Mouse (Mus musculus) central nervous system, embryonic 11.5 days (tissue): ENCODE results near the gene Dmkn. TPM values are rescaled to one million over a fixed set of nuclear protein-coding genes. Genes with fewer than 3 reads are reported as not detected.

ENCODE experiments used
- polyA plus RNA-seq: library from polyadenylated mRNA; depleted of rRNA; stranded (reverse); fragments of >200 nt; gene quantifications from 2 replicates; pipeline ENCODE4 v1.2.3, GENCODE M21; 2012; rRNA removed

The Dmkn gene
- polyA plus RNA-seq = 0.06 and 0.15 TPM in 2 replicates

GRCm38 (mm10) chr7:30763456-30763855 lies at the start of gene Dmkn:
Gene Dmkn (plus strand): TSS chr7:30763756.

GRCm38 (mm10) chr7:30729396-30730063 lies 34.0 kb upstream of the Dmkn start, which contains the start of gene Tmem147:
Gene Tmem147 (minus strand): TSS chr7:30729540.

GRCm38 (mm10) chr7:30743617-30744016 lies 19.9 kb upstream of the Dmkn start, which contains the start of gene Gapdhs:
Gene Gapdhs (minus strand): TSS chr7:30743681.

GRCm38 (mm10) chr7:30751086-30751669 lies 12.4 kb upstream of the Dmkn start, which contains the start of gene Sbsn:
Gene Sbsn (plus strand): TSS chr7:30751471.

GRCm38 (mm10) chr7:30787377-30788022 lies 23.9 kb downstream of the Dmkn start, which contains the start of gene Krtdap:
Gene Krtdap (plus strand): TSS chr7:30787896.

GRCm38 (mm10) chr7:30823675-30824074 lies 60.1 kb downstream of the Dmkn start, which contains the start of gene Ffar2:
Gene Ffar2 (minus strand): TSS chr7:30823775.

Other genes with a start within 250 kb of the Dmkn start
- gene Arhgap33, start 228.7 kb upstream of the Dmkn start, polyA plus RNA-seq = 102 and 119 TPM in 2 replicates
- 6.4 and 6.8 TPM in 2 replicates for gene Hspb6, start 211.6 kb upstream of the Dmkn start, polyA plus RNA-seq
- gene Proser3, start 211.5 kb upstream of the Dmkn start, polyA plus RNA-seq = 22.3 and 28.9 TPM in 2 replicates
- 35.8 and 38.5 TPM in 2 replicates for gene Lin37, start 203.9 kb upstream of the Dmkn start, polyA plus RNA-seq
- 57.5 and 77.8 TPM in 2 replicates for gene U2af1l4, start 200.5 kb upstream of the Dmkn start, polyA plus RNA-seq
- 5.6 and 6.0 TPM in 2 replicates for gene Gm49396, start 200.4 kb upstream of the Dmkn start, polyA plus RNA-seq
- gene Psenen, start 200.1 kb upstream of the Dmkn start, polyA plus RNA-seq = 98.4 and 114 TPM in 2 replicates
- gene Igflr1, start 198.3 kb upstream of the Dmkn start, polyA plus RNA-seq = 5.5 and 9.1 TPM in 2 replicates
- 55.4 and 66.3 TPM in 2 replicates for gene Kmt2b, start 175.0 kb upstream of the Dmkn start, polyA plus RNA-seq
- gene Zbtb32, start 164.8 kb upstream of the Dmkn start, polyA plus RNA-seq = 0.20 and 0.45 TPM in 2 replicates
- 1.9 and 4.0 TPM in 2 replicates for gene Upk1a, start 150.9 kb upstream of the Dmkn start, polyA plus RNA-seq
- 789 and 842 TPM in 2 replicates for gene Cox6b1, start 137.6 kb upstream of the Dmkn start, polyA plus RNA-seq
- 0.07 and 0.18 TPM in 2 replicates for gene Etv2, start 127.9 kb upstream of the Dmkn start, polyA plus RNA-seq
- gene Rbm42, start 113.4 kb upstream of the Dmkn start, polyA plus RNA-seq = 68.3 and 129 TPM in 2 replicates
- gene Haus5, start 98.8 kb upstream of the Dmkn start, polyA plus RNA-seq = 50.6 and 72.4 TPM in 2 replicates
- gene Pmis2, start 92.2 kb upstream of the Dmkn start, polyA plus RNA-seq = not detected in 2 replicates
- not detected in 2 replicates for gene 2200002J24Rik, start 64.8 kb upstream of the Dmkn start, polyA plus RNA-seq
- gene Atp4a, start 51.5 kb upstream of the Dmkn start, polyA plus RNA-seq = 0.70 and 1.3 TPM in 2 replicates
- gene Tmem147, start 34.2 kb upstream of the Dmkn start, polyA plus RNA-seq = 66.3 and 120 TPM in 2 replicates
- gene Gapdhs, start 20.1 kb upstream of the Dmkn start, polyA plus RNA-seq = 0.16 TPM in 1 of 2 replicates, not detected in the other
- gene Sbsn, start 12.3 kb upstream of the Dmkn start, polyA plus RNA-seq = 5.4 and 6.3 TPM in 2 replicates
- gene Krtdap, start 24.1 kb downstream of the Dmkn start, polyA plus RNA-seq = not detected in 2 replicates
- gene Ffar2, start 60.0 kb downstream of the Dmkn start, polyA plus RNA-seq = 0.05 and 0.21 TPM in 2 replicates
- 0.05 TPM in 1 of 2 replicates, not detected in the other for gene Ffar3, start 92.4 kb downstream of the Dmkn start, polyA plus RNA-seq
- gene Ffar1, start 97.8 kb downstream of the Dmkn start, polyA plus RNA-seq = 0.02 TPM in 1 of 2 replicates, not detected in the other
- gene Cd22, start 116.6 kb downstream of the Dmkn start, polyA plus RNA-seq = 0.01 and 0.05 TPM in 2 replicates
- 0.26 and 0.46 TPM in 2 replicates for gene Mag, start 151.1 kb downstream of the Dmkn start, polyA plus RNA-seq
- gene Hamp2, start 160.9 kb downstream of the Dmkn start, polyA plus RNA-seq = not detected in 2 replicates
- gene Hamp, start 180.3 kb downstream of the Dmkn start, polyA plus RNA-seq = not detected in 2 replicates
- 97.2 and 156 TPM in 2 replicates for gene Usf2, start 193.0 kb downstream of the Dmkn start, polyA plus RNA-seq
- 15.1 and 19.4 TPM in 2 replicates for gene Lsr, start 209.7 kb downstream of the Dmkn start, polyA plus RNA-seq
- gene Fam187b, start 210.0 kb downstream of the Dmkn start, polyA plus RNA-seq = 0.60 and 0.68 TPM in 2 replicates